11 mouse cellular contexts compared by ENCODE assay signal in genomic region chr12:89148974-89149411, GRCm38 (mm10).
DNase-seq lines count a peak whose midpoint lies in the region; ATAC-seq lines count a peak whose summit lies in the region.
"Had no signal": no experiment of that assay in that cellular context is flagged by ENCODE, and none has a peak within 500 bp of the region (broad histone marks: within the 10 kb centered on the region; RNA-seq: fewer than 3 reads in every experiment).

No protein-coding gene starts in this region.

- H3K4me3 ChIP-seq in hindbrain, embryonic 11.5 days (ENCODE audit: low read depth, low read length): no peak overlapping the region
- 0 out of 2 replicates have a peak overlapping the region, but pooled peaks have one; percentile 11 for H3K4me3 ChIP-seq in midbrain, embryonic 16.5 days (ENCODE audit: low read depth, low read length)
- H3K4me3 ChIP-seq: heart, embryonic 13.5 days; myocyte had no signal

- H3K27me3 ChIP-seq in hindbrain, embryonic 11.5 days (ENCODE audit: control insufficient read depth, insufficient read depth, low read length): no peaks in the 10 kb centered on the region
- H3K27me3 ChIP-seq in midbrain, embryonic 16.5 days (ENCODE audit: control insufficient read depth, insufficient read depth, low read depth, low read length): no peaks in the 10 kb centered on the region
- H3K27me3 ChIP-seq: heart, embryonic 13.5 days had no signal

- peak; percentile 91 for ATAC-seq in hindbrain, embryonic 11.5 days (ENCODE audit: low FRiP score)
- ATAC-seq in midbrain, embryonic 16.5 days: peak; percentile 92
- ATAC-seq: intestine, postnatal 0 days had no signal

- H3K36me3 ChIP-seq in hindbrain, embryonic 11.5 days (ENCODE audit: control insufficient read depth, insufficient read depth, low read length): no peaks in the 10 kb centered on the region
- H3K36me3 ChIP-seq in midbrain, embryonic 16.5 days (ENCODE audit: control insufficient read depth, insufficient read depth, low read length): no peaks in the 10 kb centered on the region
- H3K36me3 ChIP-seq: heart, embryonic 13.5 days had no signal

- intact Hi-C loops in heart, postnatal 10 days (cut with DNase I): no loop called here
- intact Hi-C loops in left cerebral cortex, postnatal 36 days (cut with DNase I): no loop called here

- WGBS in hindbrain, embryonic 11.5 days: 25% methylated on average over 3 of the region's 3 CpGs
- 6% methylated on average over 3 of the region's 3 CpGs for WGBS in midbrain, embryonic 16.5 days

- no peak overlapping the region for H3K9ac ChIP-seq in hindbrain, embryonic 11.5 days (ENCODE audit: low read depth, low read length)
- peak overlapping the region; percentile 52; the same call in 1 of the 2 replicates for H3K9ac ChIP-seq in midbrain, embryonic 16.5 days (ENCODE audit: low read depth, low read length)
- H3K9ac ChIP-seq: heart, embryonic 13.5 days had no signal

- 0 out of 2 replicates have a peak, but pooled peaks cover 5% of the 10 kb centered on the region for H3K4me1 ChIP-seq in hindbrain, embryonic 11.5 days (replicated peaks; ENCODE audit: control insufficient read depth, insufficient read depth, low read length)
- H3K4me1 ChIP-seq in midbrain, embryonic 16.5 days (ENCODE audit: control insufficient read depth, insufficient read depth, low read length): peaks cover 19% of the 10 kb centered on the region
- H3K4me1 ChIP-seq: heart, embryonic 13.5 days had no signal

- peak overlapping the region; percentile 65 for H3K27ac ChIP-seq in hindbrain, embryonic 11.5 days (ENCODE audit: low read depth, low read length)
- H3K27ac ChIP-seq in midbrain, embryonic 16.5 days (ENCODE audit: low read length): peak overlapping the region; percentile 86
- H3K27ac ChIP-seq: heart, embryonic 13.5 days had no signal

- no peaks in the 10 kb centered on the region for H3K9me3 ChIP-seq in hindbrain, embryonic 11.5 days (ENCODE audit: control insufficient read depth, low read length)
- no peaks in the 10 kb centered on the region for H3K9me3 ChIP-seq in midbrain, embryonic 16.5 days (replicated peaks; ENCODE audit: control insufficient read depth, low read length, poor library complexity, severe bottlenecking)
- H3K9me3 ChIP-seq: heart, embryonic 13.5 days had no signal

- peak; percentile 61 for DNase-seq in brain, embryonic 18.5 days (ENCODE audit: low read depth, low spot score)
- peak; percentile 38 for DNase-seq in embryo, embryonic 11.5 days (ENCODE audit: low read depth, low spot score)
- peak; percentile 78 for DNase-seq in hindbrain, embryonic 11.5 days (ENCODE audit: low spot score)
- DNase-seq in heart, postnatal 10 days: no peak
- DNase-seq in urinary bladder, postnatal 4 days (ENCODE audit: low spot score in 2 of 2): no peak
- no peak for DNase-seq in left cerebral cortex, postnatal 36 days (ENCODE audit: low spot score in 2 of 2)
- DNase-seq: adrenal gland, postnatal 10 days had no signal

- H3K4me2 ChIP-seq in hindbrain, embryonic 11.5 days (replicated peaks; ENCODE audit: low read depth, low read length): no peak overlapping the region
- H3K4me2 ChIP-seq in midbrain, embryonic 16.5 days (ENCODE audit: low read length): peak overlapping the region; percentile 45
- H3K4me2 ChIP-seq: heart, embryonic 13.5 days had no signal

Comparison
In these comparisons a context has a peak if more than half of its experiments do, and no peak if none do; other contexts are left out.
1. DNase-seq: peak in brain, embryonic 18.5 days (single experiment), embryo, embryonic 11.5 days (single experiment) and hindbrain, embryonic 11.5 days (single experiment); none in heart, postnatal 10 days (0 of 2), urinary bladder, postnatal 4 days (0 of 2) and left cerebral cortex, postnatal 36 days (0 of 2).